Mouse (Mus musculus) embryonic stem cell, embryonic (primary cell): Measurements from ENCODE around the gene Dok5.

Source experiments
- CTCF ChIA-PET, 4 experiments: fragments of 300-600 bp in 2 of 4; fragments of 350-600 bp in 2 of 4; sonication (Branson Sonifier 250); formaldehyde crosslinking; loops; one replicate each; lab custom pipeline; 2022; ENCODE audit warnings: inconsistent platforms in 2 of 4; lab: Charles Lee
- POLR2A ChIA-PET, 4 experiments: fragments of 300-600 bp in 2 of 4; fragments of 350-600 bp in 2 of 4; sonication (Branson Sonifier 250); formaldehyde crosslinking; loops; one replicate each; lab custom pipeline; 2022; ENCODE audit warnings: antibody characterized with exemption in 4 of 4, inconsistent platforms in 1 of 4; lab: Charles Lee

Gene Dok5

DNA sequence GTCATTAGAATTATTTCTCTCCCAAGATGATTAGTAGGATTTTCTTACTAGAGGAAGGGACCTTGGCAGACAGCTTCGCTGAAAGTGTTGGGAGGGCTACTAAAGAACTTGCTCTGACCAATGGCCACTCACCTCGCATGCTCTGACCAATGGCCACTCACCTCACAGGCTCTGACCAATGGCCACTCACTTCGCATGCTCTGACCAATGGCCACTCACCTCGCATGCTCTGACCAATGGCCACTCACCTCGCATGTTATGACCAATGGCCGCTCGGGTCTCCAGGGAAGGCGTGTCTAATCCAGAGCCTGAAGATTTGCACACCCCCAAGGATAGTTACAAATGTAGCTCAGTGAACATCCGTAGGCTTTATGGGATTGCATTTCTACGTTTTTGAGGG lies 131.6 kb downstream of the Dok5 start:
- POLR2A ChIA-PET = interaction anchor here in 1 of 4 experiments (0.6 to 2.1 kb wide), 2 partner anchors 11 to 32 kb away, joined by 3 to 7 read pairs; no protein-coding TSS in a partner anchor
- CTCF ChIA-PET = interaction anchor here in 2 of 4 experiments (0.6 to 1.3 kb wide), 2 partner anchors 13 to 14 kb away, joined by 4 to 5 read pairs; no protein-coding TSS in a partner anchor

DNA sequence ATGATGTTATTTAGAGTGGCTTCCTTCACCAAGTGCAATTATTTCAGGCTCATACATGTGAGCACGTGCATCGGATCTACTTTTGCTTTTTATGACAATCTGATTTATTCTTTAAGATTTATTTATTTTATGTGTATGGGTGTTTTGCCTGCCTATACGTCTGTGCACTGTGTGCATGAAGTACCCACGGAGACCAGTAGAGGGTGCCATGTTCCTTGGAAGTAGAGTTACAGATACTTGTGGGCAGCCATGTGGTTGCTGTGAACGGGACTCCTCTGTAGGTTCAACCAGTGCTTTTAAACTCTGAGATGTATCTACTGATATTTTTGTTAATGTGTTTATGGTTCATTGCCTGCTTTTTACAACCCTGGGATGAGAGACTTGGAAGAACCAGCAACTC lies 132.4 kb downstream of the Dok5 start:
- ChIA-PET POLR2A (interaction anchor here in 1 of 4 experiments (2.1 kb wide), 1 partner anchor 10 kb away, joined by 7 read pairs; no protein-coding TSS in a partner anchor), CTCF (interaction anchor here in 1 of 4 experiments (0.7 kb wide), 1 partner anchor 95 kb away, joined by 4 read pairs; no protein-coding TSS in a partner anchor)

GRCm38 (mm10) chr2:170864820-170865219 lies 133.2 kb downstream of the Dok5 start:
- CTCF ChIA-PET = interaction anchor here in 1 of 4 experiments (0.7 kb wide), 1 partner anchor 658 kb away, joined by 3 read pairs; no protein-coding TSS in a partner anchor
- POLR2A ChIA-PET = no interaction called here

DNA sequence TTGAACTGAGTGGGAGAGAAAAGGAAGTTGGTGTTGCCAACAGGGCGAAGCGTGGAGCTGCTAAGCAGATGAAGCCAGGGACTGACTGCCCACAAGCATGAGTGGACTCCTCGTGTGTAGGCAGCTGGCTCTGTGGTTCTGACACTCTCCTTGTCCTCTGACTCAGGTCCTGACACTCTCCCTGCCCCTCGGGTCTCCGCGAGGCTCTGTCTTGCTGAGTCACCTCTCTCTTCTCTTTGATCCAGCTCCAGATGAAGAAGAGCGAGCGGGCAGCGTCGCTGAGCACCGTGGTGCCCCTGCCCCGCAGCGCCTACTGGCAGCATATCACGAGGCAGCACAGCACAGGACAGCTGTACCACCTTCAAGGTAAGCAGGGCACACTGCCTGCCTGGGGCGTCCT lies 139.0 kb downstream of the Dok5 start:
- POLR2A ChIA-PET = interaction anchor here in 2 of 4 experiments (0.6 to 1.0 kb wide), 3 partner anchors 344 to 1107 kb away, joined by 3 read pairs; no protein-coding TSS in a partner anchor
- CTCF ChIA-PET = interaction anchor here in 2 of 4 experiments (0.5 to 1.7 kb wide), 4 partner anchors 10 to 350 kb away, joined by 3 to 5 read pairs (median 4); no protein-coding TSS in a partner anchor

GRCm38 (mm10) chr2:170871469-170871868 lies 139.9 kb downstream of the Dok5 start:
- ChIA-PET POLR2A (no interaction called here), CTCF (interaction anchor here (0.5 to 2.0 kb wide), 14 partner anchors 10 to 1294 kb away, joined by 3 to 5 read pairs (median 4); no protein-coding TSS in a partner anchor)

DNA sequence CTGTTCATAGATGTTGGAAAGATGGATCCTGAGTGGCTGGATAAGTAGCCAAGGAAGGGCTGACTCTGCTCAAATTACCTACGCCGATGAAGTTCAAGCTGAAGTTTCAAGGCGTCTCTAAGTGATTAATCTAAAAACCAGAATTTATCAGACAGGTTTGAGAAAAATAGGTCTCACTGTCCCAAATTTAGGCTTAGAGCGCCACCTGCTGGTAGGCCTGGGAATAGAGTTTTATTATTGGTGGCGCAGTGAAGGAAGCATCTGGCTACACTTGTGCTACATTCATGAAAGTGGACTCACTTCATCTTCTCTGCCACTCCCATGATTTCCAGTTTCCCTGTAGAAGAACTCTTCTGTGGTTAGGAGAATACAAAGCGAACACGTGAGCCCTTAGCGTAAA lies 141.8 kb downstream of the Dok5 start:
- ChIA-PET CTCF (interaction anchor here in 3 of 4 experiments (0.5 to 1.6 kb wide), 5 partner anchors 15 to 1334 kb away, joined by 3 to 4 read pairs (median 4); no protein-coding TSS in a partner anchor), POLR2A (interaction anchor here in 2 of 4 experiments (0.6 to 1.0 kb wide), 5 partner anchors 10 to 622 kb away, joined by 3 to 7 read pairs (median 4); no protein-coding TSS in a partner anchor)

DNA sequence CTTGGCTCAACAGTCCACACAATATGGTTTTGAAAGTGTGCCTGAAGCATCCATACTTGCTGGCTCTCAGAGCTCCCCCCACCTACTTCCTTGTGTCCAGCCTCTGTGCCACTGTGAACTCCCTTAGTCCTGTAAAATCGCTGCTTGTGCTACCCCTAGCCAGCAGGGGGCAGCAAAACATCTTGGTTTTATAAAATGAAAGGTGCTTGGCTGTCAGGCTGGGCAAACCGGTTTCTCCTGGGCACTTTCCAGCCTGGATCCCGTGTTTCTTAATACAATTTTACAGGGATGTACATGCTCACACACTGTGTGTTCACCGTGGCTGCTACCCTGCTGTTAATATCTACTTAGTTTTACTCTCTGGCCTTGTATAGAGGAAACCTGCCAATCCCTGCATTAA lies 145.9 kb downstream of the Dok5 start:
- POLR2A ChIA-PET = interaction anchor here in 3 of 4 experiments (0.5 to 1.4 kb wide), 5 partner anchors 9 to 550 kb away, joined by 3 to 6 read pairs (median 3); partner anchors contain the start of gene Dok5 (in 1 of the 3)
- CTCF ChIA-PET = interaction anchor here (0.6 to 1.9 kb wide), 17 partner anchors 11 to 1339 kb away, joined by 3 to 9 read pairs (median 3); no protein-coding TSS in a partner anchor

- POLR2A ChIA-PET = interaction anchor here in 1 of 4 experiments (1.0 kb wide), 1 partner anchor 11 kb away, joined by 4 read pairs; no protein-coding TSS in a partner anchor
- CTCF ChIA-PET = interaction anchor here in 3 of 4 experiments (1.0 to 1.9 kb wide), 7 partner anchors 10 to 1338 kb away, joined by 3 to 9 read pairs (median 4); no protein-coding TSS in a partner anchor
Observed at GRCm38 (mm10) chr2:170877936-170878335, 146.3 kb downstream of the Dok5 start.

GRCm38 (mm10) chr2:170884209-170884801 lies 152.7 kb downstream of the Dok5 start:
- ChIA-PET CTCF (interaction anchor here in 3 of 4 experiments (0.6 to 1.2 kb wide), 3 partner anchors 12 to 611 kb away, joined by 3 read pairs; no protein-coding TSS in a partner anchor), POLR2A (interaction anchor here in 2 of 4 experiments (0.6 to 2.0 kb wide), 5 partner anchors 9 to 732 kb away, joined by 3 to 6 read pairs (median 3); no protein-coding TSS in a partner anchor)

DNA sequence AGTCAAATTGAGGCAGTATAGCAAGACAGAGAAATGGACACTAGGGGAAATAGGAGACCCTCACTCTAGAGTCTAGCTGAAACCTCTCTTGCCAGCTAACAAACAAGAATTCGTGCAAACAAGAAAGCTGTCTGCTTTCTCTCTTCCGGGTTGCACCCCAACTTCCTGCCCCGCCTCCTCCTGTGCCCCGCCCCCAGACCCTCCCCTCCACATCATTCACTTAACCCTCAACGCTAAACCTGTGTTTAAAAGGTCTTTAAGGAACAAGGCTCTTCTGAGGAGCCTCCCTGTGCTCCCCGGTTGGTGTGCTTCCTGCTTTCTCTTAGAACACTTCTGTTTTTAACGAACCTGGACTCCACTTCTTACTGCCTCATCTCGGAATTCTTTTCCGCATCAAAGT lies 156.4 kb downstream of the Dok5 start:
- ChIA-PET CTCF (interaction anchor here (0.5 to 1.9 kb wide), 9 partner anchors 9 to 1442 kb away, joined by 3 to 10 read pairs (median 4); no protein-coding TSS in a partner anchor), POLR2A (interaction anchor here in 3 of 4 experiments (0.6 to 2.0 kb wide), 12 partner anchors 9 to 1753 kb away, joined by 3 to 8 read pairs (median 3); partner anchors contain the start of gene Dok5 (in 1 of the 3))

DNA sequence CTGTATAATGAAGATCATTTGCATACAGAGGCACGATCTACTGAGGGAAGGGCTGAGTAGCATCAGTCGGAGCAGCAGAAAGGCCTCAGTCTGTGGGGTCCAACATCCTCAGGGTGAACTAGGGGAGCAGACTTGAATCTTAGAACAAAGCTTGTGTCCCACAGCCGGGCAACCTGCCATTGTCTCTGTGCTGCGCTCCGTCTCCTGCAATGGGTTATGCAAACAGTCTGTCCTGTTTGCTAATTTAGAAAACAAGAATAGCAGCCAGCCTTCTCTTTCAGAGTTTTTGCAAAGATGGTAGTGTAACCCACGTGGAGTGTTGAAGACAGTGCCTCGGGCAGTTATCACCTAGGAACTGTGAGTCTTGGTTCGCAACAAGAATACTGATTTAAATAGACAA lies 163.5 kb downstream of the Dok5 start:
- POLR2A ChIA-PET = interaction anchor here in 1 of 4 experiments (0.6 kb wide), 1 partner anchor 363 kb away, joined by 3 read pairs; no protein-coding TSS in a partner anchor
- CTCF ChIA-PET = interaction anchor here in 1 of 4 experiments (0.6 kb wide), 1 partner anchor 121 kb away, joined by 7 read pairs; no protein-coding TSS in a partner anchor

GRCm38 (mm10) chr2:170902204-170903028 lies 170.8 kb downstream of the Dok5 start:
- ChIA-PET CTCF (no interaction called here), POLR2A (no interaction called here)

DNA sequence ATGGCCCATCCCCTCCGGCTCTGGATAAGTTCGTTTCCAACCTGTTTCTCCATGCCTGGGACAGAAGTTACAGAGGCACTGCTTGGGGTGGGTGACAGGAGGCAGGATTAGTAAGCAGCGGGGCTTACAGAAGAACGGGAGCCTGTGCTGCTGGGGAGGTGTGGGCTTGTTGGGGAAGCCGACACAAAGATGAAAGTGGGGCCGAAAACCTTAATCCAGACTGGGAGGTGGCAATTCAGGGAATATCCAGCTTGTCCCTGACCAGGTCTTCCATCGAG lies 171.4 kb downstream of the Dok5 start:
- CTCF ChIA-PET = no interaction called here

DNA sequence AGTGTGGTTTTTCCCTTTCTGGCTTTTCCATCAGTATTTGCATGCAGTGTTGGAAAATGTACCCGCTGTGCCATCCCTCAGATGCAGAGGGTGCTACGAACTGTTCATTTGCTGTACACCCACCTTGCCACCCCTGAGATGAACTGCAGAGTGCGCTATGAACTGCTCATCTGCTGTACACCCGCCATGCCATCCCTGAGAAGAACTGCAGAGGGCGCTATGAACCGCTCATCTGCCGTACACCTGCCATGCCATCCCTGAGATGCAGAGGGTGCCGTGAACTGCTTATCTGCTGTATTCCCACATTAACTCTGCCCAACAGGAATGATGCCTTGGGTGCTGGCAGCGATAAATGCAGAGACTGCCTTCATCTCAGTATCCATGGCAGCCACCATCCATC lies 171.8 kb downstream of the Dok5 start:
- ChIA-PET POLR2A (no interaction called here), CTCF (no interaction called here)

More for the DNA sequence above, 171.4 kb downstream of the Dok5 start:
- POLR2A ChIA-PET = no interaction called here

DNA sequence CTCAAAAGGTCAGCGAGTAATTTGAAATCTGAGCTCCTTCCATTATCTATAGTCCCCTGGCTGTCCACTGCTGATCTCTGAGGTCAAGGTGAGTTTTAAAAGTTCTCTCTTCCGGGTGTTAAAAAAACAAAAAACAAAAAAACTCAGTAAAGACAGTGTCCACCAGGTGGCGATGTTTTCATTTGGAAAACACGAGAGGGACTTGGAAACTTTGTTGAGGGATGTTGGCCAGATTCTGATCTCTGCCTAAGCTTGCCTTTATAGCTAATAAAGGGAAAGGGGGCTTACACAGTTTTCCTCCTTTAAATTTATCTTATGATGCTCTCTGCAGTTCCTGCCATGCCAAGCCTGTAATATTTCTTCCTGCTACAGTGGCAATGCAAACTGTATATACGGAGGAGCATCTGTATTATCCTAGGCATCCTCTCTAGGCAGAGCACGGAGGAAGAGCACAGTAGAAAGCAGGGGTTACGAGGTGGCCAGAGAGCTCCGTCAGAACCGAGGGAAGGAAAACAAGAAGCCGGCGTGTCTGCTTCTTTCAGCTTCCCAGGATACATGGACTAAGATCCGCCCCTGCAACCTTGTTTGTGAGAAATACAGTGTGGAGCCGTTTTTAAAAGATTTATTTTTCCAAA lies 181.1 kb downstream of the Dok5 start:
- CTCF ChIA-PET = interaction anchor here in 3 of 4 experiments (0.6 to 1.8 kb wide), 8 partner anchors 24 to 1294 kb away, joined by 3 to 6 read pairs (median 4); no protein-coding TSS in a partner anchor
- POLR2A ChIA-PET = interaction anchor here in 3 of 4 experiments (0.7 to 1.3 kb wide), 4 partner anchors 24 to 1294 kb away, joined by 3 read pairs; no protein-coding TSS in a partner anchor

- ChIA-PET POLR2A (no interaction called here), CTCF (interaction anchor here in 2 of 4 experiments (0.6 to 1.0 kb wide), 2 partner anchors 130 to 317 kb away, joined by 3 to 4 read pairs; no protein-coding TSS in a partner anchor)
Observed at GRCm38 (mm10) chr2:170913863-170914262, 182.3 kb downstream of the Dok5 start.

DNA sequence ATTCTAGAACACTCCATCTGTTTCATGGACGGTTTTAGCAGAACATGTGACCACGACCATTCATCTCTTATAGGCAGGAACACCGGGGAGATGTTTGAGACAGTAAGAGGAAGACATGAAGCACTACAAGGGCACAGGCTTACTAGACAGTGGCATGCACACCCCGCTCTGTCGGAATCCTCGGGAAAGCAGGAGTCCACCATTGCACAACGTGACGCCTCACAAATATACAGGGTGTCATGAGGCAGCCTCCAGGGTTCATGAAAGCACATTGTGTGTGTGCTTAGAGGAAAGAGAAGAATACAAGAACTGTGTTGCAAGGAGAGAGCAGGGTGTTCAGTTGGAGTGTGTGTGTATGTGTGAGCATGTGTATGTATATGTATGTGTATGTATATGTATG lies 184.0 kb downstream of the Dok5 start:
- CTCF ChIA-PET = no interaction called here
- POLR2A ChIA-PET = no interaction called here

DNA sequence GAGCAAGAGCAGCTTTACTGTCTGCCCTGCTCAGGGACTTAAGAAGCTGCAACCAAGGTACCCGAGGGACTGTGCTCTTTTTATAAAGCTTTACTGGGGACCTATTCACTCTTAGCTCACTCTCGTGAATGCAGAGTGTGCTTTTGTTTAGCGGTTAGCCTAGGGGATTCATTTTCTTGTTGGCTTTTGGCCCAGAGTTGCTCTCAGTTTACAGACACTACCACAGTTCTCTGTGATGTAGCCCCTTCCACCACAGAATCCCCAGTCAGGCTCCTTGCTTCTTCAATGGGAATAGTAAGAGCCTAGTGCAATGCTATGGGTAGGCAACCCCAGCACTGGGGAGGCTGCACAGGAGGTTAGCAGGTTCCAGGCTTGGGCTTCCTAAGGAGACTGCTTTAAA lies 190.7 kb downstream of the Dok5 start:
- ChIA-PET POLR2A (interaction anchor here in 1 of 4 experiments (1.2 kb wide), 1 partner anchor 35 kb away, joined by 3 read pairs; no protein-coding TSS in a partner anchor), CTCF (no interaction called here)
